Mouse (Mus musculus): ENCODE data around the gene Atp2a2. TPM values are rescaled to one million over a fixed set of nuclear protein-coding genes. Genes with fewer than 3 reads are reported as not detected.

The Atp2a2 gene
- total RNA-seq, 1 experiment = 372 TPM

DNA sequence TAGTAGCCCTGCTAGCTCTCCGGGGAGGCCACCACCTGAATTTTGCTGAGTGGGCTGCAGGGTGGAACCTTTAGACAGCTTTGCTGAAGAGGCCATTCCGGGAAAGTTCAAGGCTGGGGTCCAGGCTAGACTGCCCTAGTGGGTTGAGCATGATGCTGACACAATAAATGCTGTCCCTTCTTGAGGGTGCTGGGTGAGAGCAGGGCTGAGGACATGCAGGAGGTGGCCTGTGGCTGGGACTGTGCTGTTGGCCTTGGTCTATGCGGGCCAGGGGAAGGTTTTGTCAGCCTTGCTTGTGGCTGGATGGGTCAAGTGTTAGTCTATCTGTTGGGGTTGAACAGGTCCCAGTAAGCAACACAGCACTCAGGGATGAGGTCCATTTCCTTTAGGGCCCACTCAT is 47.1 kb downstream of the Atp2a2 start:
- H3K9ac ChIP-seq (ENCODE audit: insufficient read depth, low read depth, low read length, poor library complexity, severe bottlenecking) = no peak overlapping the region
- H3K9me3 ChIP-seq (ENCODE audit: control insufficient read depth, insufficient read depth, low read depth, low read length) = no peaks in the 10 kb centered on the region
- peak overlapping the region; percentile 75 for H3K27ac ChIP-seq (ENCODE audit: insufficient read depth, low read depth, low read length, poor library complexity, severe bottlenecking)
- peaks cover 61% of the 10 kb centered on the region for H3K36me3 ChIP-seq (ENCODE audit: control insufficient read depth, insufficient read depth, low read length, poor library complexity, severe bottlenecking)
- TF ChIP-seq ZC3H11A (IDR thresholded peaks at IDR 0.05; ENCODE audit: borderline replicate concordance, low read depth, low read length) (no peak), MAFK (IDR thresholded peaks at IDR 0.05; ENCODE audit: insufficient read depth, low read depth, low read length) (peak; percentile 10; the same call in 1 of the 2 replicates)
- no peak for DNase-seq (ENCODE audit: low read depth, low spot score)
- H3K4me1 ChIP-seq (ENCODE audit: control insufficient read depth in 2 of 2, insufficient read depth in 2 of 2, low read length in 2 of 2, poor library complexity in 1 of 2) = peaks cover 17 to 34% of the 10 kb centered on the region in 2 experiments
- no peak overlapping the region for H3K4me3 ChIP-seq (ENCODE audit: insufficient read depth in 1 of 2, low read depth in 1 of 2, low read length in 2 of 2, poor library complexity in 1 of 2, severe bottlenecking in 1 of 2)
- in situ Hi-C loops (cut with MboI; ENCODE audit: low sequenced_read_pairs in 2 of 2, unreplicated experiment in 2 of 2) = loop anchor here in 1 of 2 experiments (25.0 kb wide), 1 partner anchor 1957 kb away; no protein-coding TSS in a partner anchor

DNA sequence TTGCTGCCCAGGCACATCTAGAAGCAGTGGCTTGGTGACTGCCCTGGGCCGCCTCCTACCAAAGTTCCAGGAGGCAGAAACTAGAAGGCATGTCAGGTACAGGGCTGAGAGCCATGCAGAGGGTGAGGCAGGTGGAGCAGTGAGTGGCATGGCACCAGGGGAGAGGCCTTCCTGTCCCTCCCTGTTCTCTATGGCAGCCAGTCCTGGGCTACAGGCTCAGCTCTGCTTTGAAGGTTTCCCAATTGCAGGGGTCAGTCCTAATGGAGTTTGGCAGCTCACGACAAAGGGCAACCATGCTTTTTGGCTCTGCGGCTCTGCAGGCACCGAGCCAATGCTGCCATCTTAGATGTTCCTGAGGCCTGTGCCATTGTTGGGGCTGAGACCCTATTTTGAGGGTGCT is 47.6 kb downstream of the Atp2a2 start:
- H3K27ac ChIP-seq (ENCODE audit: insufficient read depth, low read depth, low read length, poor library complexity, severe bottlenecking) = peak overlapping the region; percentile 75
- no peak overlapping the region for H3K4me3 ChIP-seq (ENCODE audit: insufficient read depth in 1 of 2, low read depth in 1 of 2, low read length in 2 of 2, poor library complexity in 1 of 2, severe bottlenecking in 1 of 2)
- H3K36me3 ChIP-seq (ENCODE audit: control insufficient read depth, insufficient read depth, low read length, poor library complexity, severe bottlenecking) = peaks cover 58% of the 10 kb centered on the region
- DNase-seq (ENCODE audit: low read depth, low spot score) = no peak
- H3K9me3 ChIP-seq (ENCODE audit: control insufficient read depth, insufficient read depth, low read depth, low read length) = no peaks in the 10 kb centered on the region
- in situ Hi-C loops (cut with MboI; ENCODE audit: low sequenced_read_pairs in 2 of 2, unreplicated experiment in 2 of 2) = loop anchor here in 1 of 2 experiments (25.0 kb wide), 1 partner anchor 1958 kb away; no protein-coding TSS in a partner anchor
- H3K4me1 ChIP-seq (ENCODE audit: control insufficient read depth in 2 of 2, insufficient read depth in 2 of 2, low read length in 2 of 2, poor library complexity in 1 of 2) = peaks cover 17 to 34% of the 10 kb centered on the region in 2 experiments
- TF ChIP-seq ZC3H11A (IDR thresholded peaks at IDR 0.05; ENCODE audit: borderline replicate concordance, low read depth, low read length) (no peak), HCFC1 (IDR thresholded peaks at IDR 0.05; ENCODE audit: borderline replicate concordance, insufficient read depth, low read length) (no peak), ZNF384 (IDR thresholded peaks at IDR 0.05; ENCODE audit: low read depth, low read length) (no peak), CHD2 (IDR thresholded peaks at IDR 0.05; ENCODE audit: low read depth, low read length) (no peak), MAFK (IDR thresholded peaks at IDR 0.05; ENCODE audit: insufficient read depth, low read depth, low read length) (no peak)
- H3K9ac ChIP-seq (ENCODE audit: insufficient read depth, low read depth, low read length, poor library complexity, severe bottlenecking) = no peak overlapping the region

DNA sequence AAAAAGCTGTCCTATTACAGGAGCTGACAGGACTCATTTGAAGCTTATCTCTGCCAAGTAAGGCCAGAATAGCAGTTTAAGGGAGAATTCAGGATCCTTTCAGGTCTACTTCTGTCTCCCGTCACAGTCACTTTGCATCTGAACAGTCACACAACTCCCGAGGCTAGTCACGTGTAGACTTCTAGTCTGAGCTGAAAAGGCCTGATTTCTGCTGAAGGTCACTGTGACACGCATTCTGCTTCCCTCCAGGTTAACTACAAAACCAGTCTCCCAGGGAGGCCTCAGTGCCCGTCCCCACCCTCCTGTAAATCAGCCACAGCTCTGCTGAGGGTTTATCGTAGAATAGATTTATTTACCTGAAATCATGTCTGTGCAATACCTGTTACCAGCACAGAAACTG is 48.8 kb downstream of the Atp2a2 start:
- peak overlapping the region; percentile 88 for H3K27ac ChIP-seq (ENCODE audit: insufficient read depth, low read depth, low read length, poor library complexity, severe bottlenecking)
- TF ChIP-seq ZNF384 (IDR thresholded peaks at IDR 0.05; ENCODE audit: low read depth, low read length) (no peak), ZC3H11A (IDR thresholded peaks at IDR 0.05; ENCODE audit: borderline replicate concordance, low read depth, low read length) (no peak), HCFC1 (IDR thresholded peaks at IDR 0.05; ENCODE audit: borderline replicate concordance, insufficient read depth, low read length) (no peak), MAFK (IDR thresholded peaks at IDR 0.05; ENCODE audit: insufficient read depth, low read depth, low read length) (no peak), CHD2 (IDR thresholded peaks at IDR 0.05; ENCODE audit: low read depth, low read length) (no peak)

DNA sequence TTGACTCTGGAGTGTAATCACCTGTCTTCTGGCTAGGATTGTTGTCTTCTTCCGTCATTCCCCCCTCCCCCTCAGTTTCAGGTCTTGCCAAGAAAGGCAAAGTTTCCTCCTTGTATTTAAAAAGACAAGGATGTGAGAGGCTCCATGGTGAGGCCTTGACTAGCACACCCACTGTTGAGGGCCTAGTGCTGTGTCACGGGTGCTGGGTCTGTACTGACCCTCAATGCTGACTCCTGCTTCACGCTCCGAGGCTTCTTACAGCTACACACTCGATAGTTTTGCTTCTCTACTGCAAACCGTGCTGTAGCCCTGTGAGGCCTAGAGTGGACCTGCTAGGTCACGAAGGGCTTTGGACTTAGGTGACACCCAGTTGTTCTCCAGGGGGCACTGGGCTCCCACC is 49.8 kb downstream of the Atp2a2 start:
- no peak overlapping the region for H3K4me3 ChIP-seq (ENCODE audit: insufficient read depth in 1 of 2, low read depth in 1 of 2, low read length in 2 of 2, poor library complexity in 1 of 2, severe bottlenecking in 1 of 2)
- DNase-seq (ENCODE audit: low read depth, low spot score) = no peak
- peaks cover 17 to 30% of the 10 kb centered on the region in 2 experiments for H3K4me1 ChIP-seq (ENCODE audit: control insufficient read depth in 2 of 2, insufficient read depth in 2 of 2, low read length in 2 of 2, poor library complexity in 1 of 2)
- H3K36me3 ChIP-seq (ENCODE audit: control insufficient read depth, insufficient read depth, low read length, poor library complexity, severe bottlenecking) = peaks cover 37% of the 10 kb centered on the region
- H3K27ac ChIP-seq (ENCODE audit: insufficient read depth, low read depth, low read length, poor library complexity, severe bottlenecking) = peak overlapping the region; percentile 88
- TF ChIP-seq ZNF384 (IDR thresholded peaks at IDR 0.05; ENCODE audit: low read depth, low read length) (no peak), CHD2 (IDR thresholded peaks at IDR 0.05; ENCODE audit: low read depth, low read length) (no peak), HCFC1 (IDR thresholded peaks at IDR 0.05; ENCODE audit: borderline replicate concordance, insufficient read depth, low read length) (no peak), MAFK (IDR thresholded peaks at IDR 0.05; ENCODE audit: insufficient read depth, low read depth, low read length) (no peak), ZC3H11A (IDR thresholded peaks at IDR 0.05; ENCODE audit: borderline replicate concordance, low read depth, low read length) (no peak)
- no peak overlapping the region for H3K9ac ChIP-seq (ENCODE audit: insufficient read depth, low read depth, low read length, poor library complexity, severe bottlenecking)
- in situ Hi-C loops (cut with MboI; ENCODE audit: low sequenced_read_pairs in 2 of 2, unreplicated experiment in 2 of 2) = loop anchor here in 1 of 2 experiments (25.0 kb wide), 1 partner anchor 1960 kb away; no protein-coding TSS in a partner anchor
- H3K9me3 ChIP-seq (ENCODE audit: control insufficient read depth, insufficient read depth, low read depth, low read length) = no peaks in the 10 kb centered on the region

More for the DNA sequence above, 48.8 kb downstream of the Atp2a2 start:
- H3K9ac ChIP-seq (ENCODE audit: insufficient read depth, low read depth, low read length, poor library complexity, severe bottlenecking) = no peak overlapping the region
- peak; percentile 84 for DNase-seq (ENCODE audit: low read depth, low spot score)
- peaks cover 46% of the 10 kb centered on the region for H3K36me3 ChIP-seq (ENCODE audit: control insufficient read depth, insufficient read depth, low read length, poor library complexity, severe bottlenecking)
- in situ Hi-C loops (cut with MboI; ENCODE audit: low sequenced_read_pairs in 2 of 2, unreplicated experiment in 2 of 2) = loop anchor here in 1 of 2 experiments (25.0 kb wide), 1 partner anchor 1959 kb away; no protein-coding TSS in a partner anchor
- no peak overlapping the region for H3K4me3 ChIP-seq (ENCODE audit: insufficient read depth in 1 of 2, low read depth in 1 of 2, low read length in 2 of 2, poor library complexity in 1 of 2, severe bottlenecking in 1 of 2)
- H3K4me1 ChIP-seq (ENCODE audit: control insufficient read depth in 2 of 2, insufficient read depth in 2 of 2, low read length in 2 of 2, poor library complexity in 1 of 2) = peaks cover 17 to 32% of the 10 kb centered on the region in 2 experiments
- H3K9me3 ChIP-seq (ENCODE audit: control insufficient read depth, insufficient read depth, low read depth, low read length) = no peaks in the 10 kb centered on the region

All from ES-E14 (cell line).